Mouse (Mus musculus) layer of hippocampus, adult 9-11 months (tissue): ENCODE measurements around the gene Neb.

ENCODE experiments used
- DNase-seq: peaks from one replicate; pipeline ENCODE4 v3.0.0; 2022

The Neb gene

DNA sequence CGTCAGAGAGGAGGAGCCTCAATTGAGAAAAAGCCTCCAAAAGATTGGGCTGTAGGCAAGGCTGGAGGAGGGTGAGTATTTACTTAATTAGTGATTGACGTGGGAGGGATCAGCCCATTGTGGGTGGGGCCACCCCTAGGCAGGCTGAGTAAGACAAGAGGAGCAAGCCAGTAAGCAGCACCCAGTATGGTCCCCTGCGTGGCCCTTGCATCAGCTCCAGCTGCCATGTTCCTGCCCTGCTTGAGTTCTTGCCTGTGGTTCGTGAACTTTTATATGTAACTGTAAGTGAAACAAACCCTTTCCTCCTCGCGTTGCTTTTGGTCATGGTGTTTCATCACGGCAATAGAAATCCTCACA, at the start of gene Neb:
Gene Neb (minus strand): TSS at position 27 of the 357 bp plus-strand sequence.
- DNase-seq = no peak

DNA sequence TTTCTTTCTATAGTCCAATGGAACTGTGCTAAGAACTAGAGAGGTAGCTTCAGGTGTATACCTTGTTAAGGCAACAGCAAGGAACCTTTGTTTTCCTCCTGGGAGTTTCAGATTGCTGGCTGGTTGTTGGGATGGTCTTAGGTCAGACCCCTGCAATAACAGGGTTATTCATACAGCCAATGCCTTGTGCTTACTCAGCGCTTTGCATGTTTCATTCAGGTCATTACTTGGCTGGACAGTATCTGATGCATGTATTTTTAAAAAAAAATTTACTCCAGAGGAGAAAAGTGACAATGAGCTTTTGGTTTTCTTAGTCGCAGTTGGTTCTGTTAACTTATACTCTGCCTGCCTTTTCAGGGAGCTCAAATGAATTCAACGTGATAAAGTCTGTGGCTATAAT, 49.1 kb upstream of the Neb start:
- DNase-seq = no peak

DNA sequence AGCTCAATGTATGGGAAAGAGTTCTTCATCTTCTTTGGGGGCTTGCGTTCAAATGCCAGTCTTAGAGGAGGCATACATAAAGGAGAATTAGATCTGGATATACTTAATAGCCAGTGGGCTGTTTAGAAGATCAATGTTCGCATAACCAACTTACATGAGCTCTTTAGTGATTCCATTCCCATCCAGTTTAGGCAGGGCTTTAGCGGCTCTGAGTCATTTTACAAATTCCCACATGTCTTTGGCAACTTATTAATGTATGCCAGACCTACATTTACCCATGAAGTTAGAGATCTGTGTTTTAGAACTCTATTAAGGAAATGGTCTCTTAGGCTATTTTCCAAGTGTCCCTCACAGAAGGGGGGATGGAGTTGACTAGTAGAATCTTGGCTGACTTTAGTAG, 47.8 kb upstream of the Neb start:
- no peak for DNase-seq

GRCm38 (mm10) chr2:52425523-52425795, 47.2 kb upstream of the Neb start:
- no peak for DNase-seq

- DNase-seq = peak; percentile 91
Measured at GRCm38 (mm10) chr2:52424747-52425522, 46.7 kb upstream of the Neb start, which contains the start of gene Arl5a. Gene Arl5a (minus strand): TSS chr2:52424901.

DNA sequence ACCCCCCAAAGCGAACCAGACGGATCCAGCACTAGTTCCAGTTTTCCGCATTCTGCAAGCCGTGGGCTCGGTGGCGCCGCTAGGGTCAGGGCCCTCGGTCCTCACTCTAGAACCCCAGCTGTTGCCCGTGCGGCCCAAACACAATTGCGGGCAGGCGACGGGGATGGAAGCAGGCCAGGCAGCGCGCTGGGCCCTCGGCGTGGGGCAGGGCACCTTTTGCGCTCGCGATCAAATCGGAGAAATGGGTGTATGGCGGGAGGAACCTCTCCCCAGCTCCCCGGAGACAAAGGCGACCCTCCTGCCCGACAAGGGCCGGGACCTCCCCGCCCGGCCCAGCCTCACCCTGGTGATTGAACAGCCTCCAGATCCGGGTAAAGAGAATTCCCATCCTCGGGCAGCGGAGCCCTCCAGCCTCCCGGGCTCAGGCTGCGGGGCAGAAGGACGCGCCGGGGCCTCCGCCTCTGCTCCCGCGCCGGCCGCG, 46.0 kb upstream of the Neb start:
- no peak for DNase-seq

- DNase-seq = no peak
Measured at GRCm38 (mm10) chr2:52423611-52424247, 45.5 kb upstream of the Neb start.

DNA sequence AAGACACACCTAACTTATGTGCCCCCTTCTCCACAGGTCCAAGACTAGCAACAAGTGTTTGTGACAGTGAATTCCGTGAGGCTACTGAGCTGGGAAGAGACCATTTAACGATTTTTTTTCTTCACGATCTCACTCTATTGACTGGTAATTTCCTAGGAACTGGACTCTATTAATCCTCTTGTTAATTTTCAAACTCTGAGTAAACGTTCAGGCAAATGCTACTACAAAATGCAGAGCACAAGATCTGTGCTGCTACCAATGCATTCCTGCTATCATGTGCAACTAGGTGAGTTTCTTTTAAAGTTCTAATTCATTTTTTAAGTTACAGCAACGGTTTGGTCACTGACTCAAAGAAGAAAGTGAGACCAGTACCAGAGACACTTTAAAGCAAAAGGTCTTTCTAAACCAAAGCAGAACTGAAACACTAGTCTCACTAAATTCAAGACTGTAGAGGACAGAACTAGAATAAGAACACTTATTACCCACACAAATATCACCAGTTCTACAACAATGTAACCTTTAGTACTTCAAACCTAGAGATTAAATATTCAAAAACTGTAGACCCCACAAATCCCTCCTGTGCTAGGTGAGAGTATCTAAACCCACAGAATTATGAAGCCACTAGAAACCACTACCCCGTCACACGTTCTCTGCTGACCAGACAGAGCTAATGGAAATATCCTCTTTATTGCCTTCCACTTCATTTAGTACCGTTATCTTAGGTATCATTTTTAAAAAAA, 44.8 kb upstream of the Neb start:
- DNase-seq = no peak

GRCm38 (mm10) chr2:52421197-52421596, 42.9 kb upstream of the Neb start:
- DNase-seq = no peak

DNA sequence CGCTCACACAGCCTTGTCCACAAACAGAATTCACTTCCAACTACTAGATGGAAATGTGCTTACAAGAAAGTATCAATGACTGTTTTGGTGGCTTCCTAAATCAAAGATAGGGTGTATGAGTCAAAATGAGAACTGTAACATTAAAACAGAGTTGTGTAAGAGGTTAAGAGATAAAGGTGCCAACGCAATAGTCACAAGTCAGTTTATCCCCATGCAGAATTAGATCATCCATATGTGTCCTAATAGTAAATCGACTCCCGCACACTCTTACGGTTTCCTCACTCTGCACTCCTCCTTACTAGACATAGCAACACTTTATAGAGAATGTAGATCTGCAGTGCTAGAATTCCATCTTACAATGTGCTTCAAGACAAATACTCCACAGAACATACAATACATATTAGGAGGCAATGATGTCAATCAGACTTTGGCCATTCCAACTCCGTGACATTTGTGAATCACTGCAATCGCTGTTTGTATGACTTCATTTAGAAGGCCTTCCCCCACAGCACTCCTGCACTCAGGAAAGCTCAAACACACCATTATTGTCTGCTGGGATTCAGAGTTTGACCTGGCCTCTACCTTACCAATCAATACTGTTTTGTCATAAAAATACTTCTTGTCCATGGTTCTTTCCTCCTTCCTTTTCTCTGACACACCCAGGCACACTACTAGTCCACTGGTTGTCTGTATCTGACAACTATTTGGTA, 41.9 kb upstream of the Neb start:
- no peak for DNase-seq

DNA sequence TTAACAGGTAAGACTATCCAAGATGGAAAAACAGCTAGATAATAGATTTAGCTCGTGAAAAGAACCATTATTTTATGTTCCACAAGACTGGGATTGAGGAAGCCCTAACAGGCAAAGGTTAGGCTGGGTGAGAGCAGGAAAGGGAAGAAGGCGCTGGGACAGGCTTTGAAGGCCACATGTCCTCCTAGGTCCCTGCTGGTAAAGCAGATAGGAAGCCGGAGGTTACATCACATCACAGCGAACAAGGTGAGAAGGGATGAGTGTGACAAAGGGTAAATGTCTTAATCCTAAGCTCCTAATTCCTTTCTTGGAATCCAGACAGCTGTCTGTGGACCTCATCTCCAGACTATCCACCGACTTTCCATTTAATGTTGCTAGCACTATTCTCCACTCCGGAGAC, 41.0 kb upstream of the Neb start:
- DNase-seq = no peak

DNA sequence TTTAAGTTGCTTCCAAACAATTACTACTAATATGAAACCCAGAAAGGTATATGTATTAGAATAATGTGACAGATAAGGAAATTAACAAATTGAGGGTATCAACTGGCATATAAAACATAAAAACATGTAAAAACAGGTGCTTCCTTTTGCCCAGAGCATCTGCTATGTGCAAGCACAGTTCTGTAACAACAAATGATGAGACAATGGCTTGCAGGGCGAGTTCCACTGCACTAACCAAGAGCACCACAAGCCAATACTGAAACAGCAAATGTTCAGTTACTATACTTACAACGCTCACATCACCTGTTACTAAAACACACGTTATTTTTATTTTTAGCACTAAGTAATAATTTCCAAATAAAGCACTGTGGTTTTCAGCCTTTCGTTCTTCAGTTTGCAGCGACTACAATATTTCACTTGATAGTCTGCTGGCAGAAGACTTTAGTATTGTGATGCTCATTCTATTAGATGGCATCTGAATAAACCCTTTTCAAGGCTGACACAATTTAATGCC, 34.3 kb upstream of the Neb start:
- no peak for DNase-seq

GRCm38 (mm10) chr2:52406480-52406879, 28.2 kb upstream of the Neb start:
- no peak for DNase-seq

DNA sequence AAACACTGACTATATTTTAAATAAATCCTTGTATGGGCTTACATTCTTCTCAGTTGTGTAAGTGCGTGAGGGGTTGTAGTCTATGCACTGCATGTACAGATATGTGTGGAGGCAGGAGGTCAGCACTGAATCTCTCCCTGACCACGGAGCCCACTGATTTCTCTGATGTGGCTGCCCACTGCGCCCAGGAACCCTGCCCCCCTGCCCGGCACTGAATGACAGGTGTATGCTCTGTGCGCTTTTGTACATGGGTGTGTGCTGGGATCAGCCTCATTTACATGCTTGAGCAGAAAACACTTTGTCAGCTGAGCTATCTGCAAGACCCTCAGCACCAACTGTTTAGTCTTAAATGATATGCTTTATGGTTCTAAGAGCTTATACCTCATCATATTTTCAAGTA, 27.0 kb upstream of the Neb start:
- DNase-seq = no peak

DNA sequence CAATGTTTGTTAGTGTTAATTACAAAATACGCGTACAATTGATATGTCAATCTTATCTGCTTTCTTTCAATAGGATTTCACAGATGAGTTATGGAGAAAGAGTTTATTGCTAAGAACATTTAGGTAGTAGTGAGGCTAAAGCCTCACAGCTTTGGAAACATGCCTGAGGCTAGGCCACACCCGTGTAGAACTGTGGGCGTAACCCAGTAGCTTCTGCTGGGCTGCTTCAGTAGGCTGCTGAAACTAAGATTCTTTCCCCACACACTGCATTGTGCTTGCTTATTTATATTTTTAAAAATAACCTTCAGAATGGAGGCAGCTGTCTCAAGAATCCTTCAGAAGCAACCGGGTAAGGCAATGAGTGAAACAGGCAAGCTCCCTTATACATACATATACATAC, 16.3 kb upstream of the Neb start:
- DNase-seq = no peak

DNA sequence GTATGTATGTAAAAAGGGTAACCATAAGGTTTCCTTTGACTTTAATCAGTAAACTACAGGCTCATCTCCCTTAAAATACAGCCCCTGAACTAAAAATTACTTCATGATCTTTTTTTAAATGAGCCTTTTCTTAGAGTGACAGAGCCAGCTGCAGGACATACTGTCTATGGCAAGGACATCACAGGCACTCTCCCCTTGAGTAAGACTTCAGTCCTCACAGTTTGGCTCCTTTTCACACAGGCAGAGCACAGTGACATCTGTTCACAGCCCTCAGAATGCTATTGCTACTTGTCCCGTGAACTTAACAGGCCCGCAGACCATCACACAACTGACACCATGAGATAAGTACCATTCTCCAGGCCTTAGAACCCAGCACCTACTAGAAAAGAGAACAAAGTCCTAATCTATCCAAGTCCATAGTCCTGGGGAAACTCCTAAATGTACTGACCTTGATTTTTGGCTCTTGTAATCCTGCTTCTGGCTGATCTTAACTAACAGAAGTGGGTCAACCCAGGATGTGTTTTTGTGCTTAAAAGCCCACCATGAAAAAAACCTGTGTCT, 12.2 kb upstream of the Neb start:
- DNase-seq = no peak

- no peak for DNase-seq
Measured at GRCm38 (mm10) chr2:52389975-52390374, 11.7 kb upstream of the Neb start.

GRCm38 (mm10) chr2:52386451-52386850, 8.2 kb upstream of the Neb start:
- DNase-seq = no peak

- no peak for DNase-seq
Measured at GRCm38 (mm10) chr2:52386037-52386436, 7.8 kb upstream of the Neb start.

DNA sequence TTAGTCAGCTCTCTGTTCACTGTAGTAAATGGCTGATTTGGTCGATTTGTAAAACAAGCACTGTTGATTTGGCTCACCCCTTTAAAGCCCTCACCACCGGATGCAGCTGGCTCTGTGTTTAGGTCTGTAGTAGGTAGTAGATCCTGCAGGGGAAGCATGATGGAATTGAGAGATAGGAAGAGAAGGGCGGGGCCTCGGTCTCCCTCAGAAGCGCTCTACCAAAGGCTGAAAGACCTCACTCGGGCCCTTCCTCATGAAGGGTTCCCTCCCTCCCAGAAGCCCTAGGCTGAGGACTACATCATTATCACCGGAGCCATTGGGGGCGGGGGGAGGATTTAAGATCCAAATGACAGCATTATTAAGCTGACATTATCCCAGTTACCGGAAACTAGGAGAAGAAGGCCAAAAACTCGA, 581 bp upstream of the Neb start:
- no peak for DNase-seq

DNA sequence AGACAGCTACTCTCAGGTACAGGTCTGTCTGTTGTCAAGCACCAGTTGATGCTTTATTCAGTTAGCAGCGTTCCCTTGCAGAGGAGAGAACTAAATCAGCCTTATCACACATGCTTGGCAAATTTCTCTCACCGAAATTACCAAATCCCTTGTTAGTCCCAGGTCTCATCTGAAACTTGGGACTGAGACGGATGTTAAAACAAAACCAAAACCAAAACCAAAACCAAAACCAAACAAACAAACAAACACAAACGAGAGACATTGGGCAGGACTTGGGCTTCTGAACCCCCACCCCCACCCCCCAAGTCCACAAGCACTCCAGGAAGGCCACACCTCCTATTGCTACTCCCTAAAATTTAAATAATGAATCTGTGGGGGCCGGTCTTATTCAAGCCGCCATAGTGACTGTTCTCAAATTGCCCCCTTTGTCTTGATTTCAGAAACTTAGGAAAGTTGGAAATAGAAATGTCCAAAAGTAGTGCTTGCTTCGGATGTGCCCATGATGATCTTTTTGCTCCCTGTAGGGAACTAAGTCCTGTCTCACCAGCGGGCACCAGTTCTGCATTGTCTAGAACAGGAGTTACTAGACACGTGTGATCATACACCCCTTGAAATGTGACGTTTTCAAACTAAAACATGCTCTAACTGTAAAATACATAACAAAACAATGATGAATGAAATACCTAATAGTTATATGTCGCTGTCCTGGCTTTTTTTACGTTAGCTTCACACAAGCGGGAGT, 397 bp downstream of the Neb start:
- no peak for DNase-seq

DNA sequence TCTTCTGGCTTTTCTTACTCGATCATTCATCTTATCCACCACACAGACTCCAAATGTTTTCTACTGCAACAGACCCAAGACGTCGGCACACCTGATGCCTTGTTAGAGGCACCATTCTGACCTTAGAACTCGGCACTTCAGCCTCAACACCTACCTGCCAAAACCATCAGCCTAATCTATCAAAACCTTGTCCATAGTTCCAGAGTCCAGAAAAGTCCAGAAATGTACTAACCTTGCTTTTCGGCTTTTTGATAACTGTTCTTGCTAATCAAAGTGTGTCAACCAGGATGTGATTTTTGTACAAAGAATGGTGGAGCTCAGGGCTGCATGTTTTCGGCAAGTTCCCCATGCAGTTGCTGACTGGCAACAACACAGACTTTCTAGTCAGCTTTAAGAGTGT, 3.6 kb downstream of the Neb start:
- DNase-seq = no peak
